Mouse (Mus musculus): ENCODE measurements at regions not wholly inside any gene's neighbourhood (a gene's known extent, or its start where the extent isn't known, plus 50 kb on each side); places are given as distances from the start of the nearest gene placed in this dataset.

DNA sequence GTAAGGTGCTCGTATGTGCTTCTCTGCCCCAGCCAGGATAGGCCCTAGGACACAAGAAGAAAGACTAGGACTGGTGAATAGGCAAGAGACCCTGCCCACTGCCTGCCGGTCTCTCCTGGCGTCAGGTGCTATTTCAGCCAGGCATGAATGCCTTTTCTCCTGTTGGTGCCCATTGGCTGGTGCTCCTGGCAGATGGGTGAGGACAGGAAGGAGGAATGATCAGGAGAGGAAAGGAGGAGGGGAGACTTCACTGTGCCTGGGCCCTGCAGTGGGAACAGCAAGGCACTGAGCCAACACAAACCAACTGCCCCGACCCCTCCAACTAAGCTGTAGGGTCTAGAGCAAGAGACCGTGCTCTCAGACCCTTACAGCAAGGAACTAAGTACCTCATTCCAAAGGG lies 100.4 kb downstream of the Pja1 start:
- TF ChIP-seq CTCF (IDR thresholded peaks at IDR 0.05; ENCODE audit: control insufficient read depth, insufficient read depth, insufficient read length) (no peak), MYOG (IDR thresholded peaks at IDR 0.05; ENCODE audit: control insufficient read depth, extremely low read depth, insufficient read length) (no peak), USF1 (IDR thresholded peaks at IDR 0.05; ENCODE audit: low read depth) (no peak), MAX (IDR thresholded peaks at IDR 0.05) (no peak), MYOD1 (IDR thresholded peaks at IDR 0.05; ENCODE audit: control insufficient read depth, insufficient read length, low read depth) (no peak), CEBPB (IDR thresholded peaks at IDR 0.05; ENCODE audit: low read depth) (no peak), FOSL1 (IDR thresholded peaks at IDR 0.05; ENCODE audit: insufficient read depth, low read length, poor library complexity, severe bottlenecking) (no peak)
